In the genomic region with DNA sequence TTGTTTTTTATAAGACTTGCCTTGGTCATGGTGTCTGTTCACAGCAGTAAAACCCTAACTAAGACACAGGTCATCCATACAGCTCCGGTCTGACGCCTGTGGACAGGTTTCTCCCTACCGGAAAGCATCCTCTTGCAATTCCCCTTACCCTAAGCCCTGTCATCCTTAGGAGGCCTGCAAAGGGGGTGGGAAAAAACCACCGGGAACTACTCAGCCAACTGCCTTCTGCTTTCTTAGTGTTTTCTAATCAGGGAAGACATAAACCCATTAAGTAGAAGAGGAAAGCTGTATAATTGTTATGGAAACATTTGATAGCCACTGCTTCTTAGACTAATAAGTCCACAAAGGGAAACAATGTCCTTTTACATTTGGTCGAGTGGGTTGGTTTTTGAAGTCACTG, we compare ENCODE assay signal across 11 mouse cellular contexts. TPM values are rescaled to one million over a fixed set of nuclear protein-coding genes. Genes with fewer than 3 reads are reported as not detected.
DNase-seq lines count a peak whose midpoint lies in the region; ATAC-seq and TF ChIP-seq lines count a peak whose summit lies in the region.
"Had no signal": no experiment of that assay in that cellular context is flagged by ENCODE, and none has a peak within 500 bp of the region (broad histone marks: within the 10 kb centered on the region; RNA-seq: fewer than 3 reads in every experiment).

No protein-coding gene starts in this region.

- H3K4me2 ChIP-seq in heart, embryonic 16.5 days (ENCODE audit: low read depth, low read length), result peak overlapping the region; percentile 57
- H3K4me2 ChIP-seq in liver, embryonic 16.5 days (ENCODE audit: low read depth, low read length), result peak overlapping the region; percentile 93

- no peak for ATAC-seq in heart, embryonic 16.5 days (replicated peaks; ENCODE audit: extremely low read depth, insufficient read depth, low FRiP score)
- no peak for ATAC-seq in liver, embryonic 16.5 days (ENCODE audit: low read depth)

- H3K27ac ChIP-seq in ES-E14 (ENCODE audit: insufficient read depth, low read depth, low read length, poor library complexity, severe bottlenecking), result peak overlapping the region; percentile 30; the same call in 1 of the 2 replicates
- H3K27ac ChIP-seq in heart, embryonic 16.5 days (ENCODE audit: low read length), result peak overlapping the region; percentile 64
- no peak overlapping the region for H3K27ac ChIP-seq in liver, embryonic 16.5 days (ENCODE audit: low read length)

- WGBS in heart, embryonic 16.5 days, result 51% methylated on average over 5 of the region's 5 CpGs
- WGBS in liver, embryonic 16.5 days (ENCODE audit: insufficient replicate concordance), result 63% methylated on average over 5 of the region's 5 CpGs

- DNase-seq in heart, adult 11 months, result peak; percentile 90
- no peak for DNase-seq in heart, postnatal 14 days
- DNase-seq in ES-E14 (ENCODE audit: low read depth, low spot score), result no peak
- DNase-seq in cerebellum, postnatal 25 days, result no peak
- no peak for DNase-seq in cerebellum, adult 8-10 months
- no peak for DNase-seq in cerebellum, postnatal 36 days

- H3K36me3 ChIP-seq in ES-E14 (ENCODE audit: control insufficient read depth, insufficient read depth, low read length, poor library complexity, severe bottlenecking), result peaks cover 3% of the 10 kb centered on the region
- H3K36me3 ChIP-seq in heart, embryonic 16.5 days (ENCODE audit: control insufficient read depth, insufficient read depth), result peaks cover 11% of the 10 kb centered on the region; the same call in 1 of the 2 replicates
- H3K36me3 ChIP-seq in liver, embryonic 16.5 days (ENCODE audit: control insufficient read depth, insufficient read depth), result peaks cover 4% of the 10 kb centered on the region

- peak overlapping the region; percentile 19; the same call in 1 of the 2 replicates for H3K9ac ChIP-seq in ES-E14 (ENCODE audit: insufficient read depth, low read depth, low read length, poor library complexity, severe bottlenecking)
- H3K9ac ChIP-seq in heart, embryonic 16.5 days (ENCODE audit: low read length), result peak overlapping the region; percentile 51
- no peak overlapping the region for H3K9ac ChIP-seq in liver, embryonic 16.5 days (ENCODE audit: low read depth, low read length)

- intact Hi-C loops in heart, postnatal 14 days (cut with DNase I), result no loop called here

- H3K4me1 ChIP-seq in ES-E14 (ENCODE audit: control insufficient read depth in 2 of 2, insufficient read depth in 2 of 2, low read length in 2 of 2, poor library complexity in 1 of 2), result peaks cover 3 to 5% of the 10 kb centered on the region in 2 experiments; a peak in 2 of 4 replicates
- H3K4me1 ChIP-seq in heart, embryonic 16.5 days (ENCODE audit: control insufficient read depth, insufficient read depth, low read length), result peaks cover 11% of the 10 kb centered on the region
- H3K4me1 ChIP-seq in liver, embryonic 16.5 days (ENCODE audit: control insufficient read depth, low read depth, low read length), result peaks cover 21% of the 10 kb centered on the region

- in situ Hi-C loops in ES-E14 (cut with MboI; ENCODE audit: low sequenced_read_pairs in 2 of 2, unreplicated experiment in 2 of 2), result no loop called here

- H3K4me3 ChIP-seq in ES-E14 (ENCODE audit: insufficient read depth in 1 of 2, low read depth in 1 of 2, low read length in 2 of 2, poor library complexity in 1 of 2, severe bottlenecking in 1 of 2), result peak overlapping the region; percentile 56
- peak overlapping the region; percentile 71 for H3K4me3 ChIP-seq in heart, embryonic 16.5 days (ENCODE audit: low read length)
- H3K4me3 ChIP-seq in liver, embryonic 16.5 days (ENCODE audit: low read depth, low read length), result peak overlapping the region; percentile 87; the same call in 1 of the 2 replicates

- H3K27me3 ChIP-seq in heart, embryonic 16.5 days (ENCODE audit: control insufficient read depth, insufficient read depth, low read length), result no peaks in the 10 kb centered on the region
- H3K27me3 ChIP-seq in liver, embryonic 16.5 days (ENCODE audit: control insufficient read depth, insufficient read depth, low read depth, low read length), result no peaks in the 10 kb centered on the region

- no peaks in the 10 kb centered on the region for H3K9me3 ChIP-seq in ES-E14 (ENCODE audit: control insufficient read depth, insufficient read depth, low read depth, low read length)
- H3K9me3 ChIP-seq in heart, embryonic 16.5 days (replicated peaks; ENCODE audit: control insufficient read depth, low read length), result no peaks in the 10 kb centered on the region
- H3K9me3 ChIP-seq in liver, embryonic 16.5 days (replicated peaks; ENCODE audit: control insufficient read depth, low read length), result no peaks in the 10 kb centered on the region

TF ChIP-seq in ES-E14, 5 proteins besides CTCF, POLR2A, EP300 and RAD21:
- no peak for TF ChIP-seq CHD2 (IDR thresholded peaks at IDR 0.05; ENCODE audit: low read depth, low read length)
- TF ChIP-seq HCFC1 (IDR thresholded peaks at IDR 0.05; ENCODE audit: borderline replicate concordance, insufficient read depth, low read length), result no peak
- TF ChIP-seq ZNF384 (IDR thresholded peaks at IDR 0.05; ENCODE audit: low read depth, low read length), result no peak
- TF ChIP-seq ZC3H11A (IDR thresholded peaks at IDR 0.05; ENCODE audit: borderline replicate concordance, low read depth, low read length), result no peak
- TF ChIP-seq MAFK (IDR thresholded peaks at IDR 0.05; ENCODE audit: insufficient read depth, low read depth, low read length), result no peak

RNA-seq across cellular contexts. Expression of a gene that starts 0.3 kb away (rescaled TPM):
- total RNA-seq in heart, postnatal 14 days (2021), result 100 to 1,000 TPM; 905 to 941 TPM
- total RNA-seq in ES-E14 (2012; rRNA removed), result 161 and 199 TPM in 2 replicates
- polyA plus RNA-seq in heart, embryonic 16.5 days (2015; fragmentation: Nextera tagmentation; extraction: Ambion mirVana), result 496 and 560 TPM in 2 replicates
- 108 and 116 TPM in 2 replicates for polyA plus RNA-seq in liver, embryonic 16.5 days (2015; fragmentation: Nextera tagmentation; extraction: Ambion mirVana)

RNA-seq across cellular contexts. Expression of a gene that starts 13.0 kb away (rescaled TPM):
- 10 to 100 TPM; 38.8 to 41.1 TPM for total RNA-seq in heart, postnatal 14 days (2021)
- 83.8 and 85.6 TPM in 2 replicates for total RNA-seq in ES-E14 (2012; rRNA removed)
- polyA plus RNA-seq in heart, embryonic 16.5 days (2015; fragmentation: Nextera tagmentation; extraction: Ambion mirVana), result 75.2 and 75.8 TPM in 2 replicates
- 42.0 and 42.4 TPM in 2 replicates for polyA plus RNA-seq in liver, embryonic 16.5 days (2015; fragmentation: Nextera tagmentation; extraction: Ambion mirVana)

RNA-seq across cellular contexts. Expression of a gene that starts 45.1 kb away (rescaled TPM):
- total RNA-seq in heart, postnatal 14 days (2021), result under 1 TPM; 0.31 to 0.44 TPM
- total RNA-seq in ES-E14 (2012; rRNA removed), result not detected in 2 replicates
- 0.13 and 0.19 TPM in 2 replicates for polyA plus RNA-seq in heart, embryonic 16.5 days (2015; fragmentation: Nextera tagmentation; extraction: Ambion mirVana)
- not detected in 2 replicates for polyA plus RNA-seq in liver, embryonic 16.5 days (2015; fragmentation: Nextera tagmentation; extraction: Ambion mirVana)
- polyA plus RNA-seq: C2C12 had no signal

RNA-seq across cellular contexts. Expression of a gene that starts 46.4 kb away (rescaled TPM):
- 1 to 10 TPM; 8.2 to 9.6 TPM for total RNA-seq in heart, postnatal 14 days (2021)
- 44.0 and 57.3 TPM in 2 replicates for total RNA-seq in ES-E14 (2012; rRNA removed)
- 31.6 and 31.7 TPM in 2 replicates for polyA plus RNA-seq in heart, embryonic 16.5 days (2015; fragmentation: Nextera tagmentation; extraction: Ambion mirVana)
- polyA plus RNA-seq in liver, embryonic 16.5 days (2015; fragmentation: Nextera tagmentation; extraction: Ambion mirVana), result 97.5 and 101 TPM in 2 replicates

RNA-seq across cellular contexts. Expression of a gene that starts 53.9 kb away (rescaled TPM):
- not detected for total RNA-seq in heart, postnatal 14 days (2021)
- 0.31 and 0.79 TPM in 2 replicates for total RNA-seq in ES-E14 (2012; rRNA removed)
- polyA plus RNA-seq in heart, embryonic 16.5 days (2015; fragmentation: Nextera tagmentation; extraction: Ambion mirVana), result 0.08 and 0.21 TPM in 2 replicates
- polyA plus RNA-seq in liver, embryonic 16.5 days (2015; fragmentation: Nextera tagmentation; extraction: Ambion mirVana), result not detected in 2 replicates
- polyA plus RNA-seq: C2C12; large intestine, adult 2 months; spleen, adult 2 months had no signal
